Mouse (Mus musculus): ENCODE measurements around the gene Ptpru. TPM values are rescaled to one million over a fixed set of nuclear protein-coding genes. Genes with fewer than 3 reads are reported as not detected.

Ptpru gene
- polyA plus RNA-seq, 1 experiment from 2014 or later = 12.4 TPM

DNA sequence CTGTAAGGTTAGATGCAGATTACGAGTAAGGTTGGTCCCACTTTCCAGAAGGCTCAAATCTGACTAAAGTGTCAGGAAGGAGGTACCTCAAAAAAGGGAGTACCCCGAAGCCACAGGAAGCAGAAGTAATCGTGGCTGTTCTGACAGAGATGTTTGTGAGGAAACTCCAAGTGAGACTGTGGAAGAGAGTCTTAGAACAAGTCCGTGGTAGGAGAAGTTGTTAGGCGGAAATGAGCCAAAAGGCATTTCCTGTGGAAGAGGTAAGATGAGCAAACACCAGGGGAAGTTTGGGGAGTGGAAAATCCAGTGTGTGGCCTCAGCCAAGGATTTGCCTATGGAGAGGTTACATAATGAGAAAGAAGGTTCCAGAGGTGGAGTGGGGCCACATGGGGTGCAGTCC is 16.9 kb upstream of the Ptpru start:
- no peak overlapping the region for H3K9ac ChIP-seq
- H3K4me2 ChIP-seq = no peak overlapping the region
- 75% methylated on average over 5 of the region's 5 CpGs for WGBS
- no peak overlapping the region for H3K4me3 ChIP-seq (ENCODE audit: low read depth, low read length)
- no peaks in the 10 kb centered on the region for H3K27me3 ChIP-seq (ENCODE audit: insufficient read depth, low read length)
- H3K9me3 ChIP-seq (ENCODE audit: low read depth, low read length) = no peaks in the 10 kb centered on the region
- ATAC-seq (ENCODE audit: insufficient read depth) (no peak), DNase-seq (no peak)
- no peak overlapping the region for H3K27ac ChIP-seq (ENCODE audit: low read depth)
- peaks cover 7% of the 10 kb centered on the region for H3K36me3 ChIP-seq (ENCODE audit: insufficient read depth)
- TF ChIP-seq CTCF (IDR thresholded peaks at IDR 0.05; ENCODE audit: low read depth) = no peak
- H3K4me1 ChIP-seq (ENCODE audit: insufficient read depth) = no peaks in the 10 kb centered on the region

DNA sequence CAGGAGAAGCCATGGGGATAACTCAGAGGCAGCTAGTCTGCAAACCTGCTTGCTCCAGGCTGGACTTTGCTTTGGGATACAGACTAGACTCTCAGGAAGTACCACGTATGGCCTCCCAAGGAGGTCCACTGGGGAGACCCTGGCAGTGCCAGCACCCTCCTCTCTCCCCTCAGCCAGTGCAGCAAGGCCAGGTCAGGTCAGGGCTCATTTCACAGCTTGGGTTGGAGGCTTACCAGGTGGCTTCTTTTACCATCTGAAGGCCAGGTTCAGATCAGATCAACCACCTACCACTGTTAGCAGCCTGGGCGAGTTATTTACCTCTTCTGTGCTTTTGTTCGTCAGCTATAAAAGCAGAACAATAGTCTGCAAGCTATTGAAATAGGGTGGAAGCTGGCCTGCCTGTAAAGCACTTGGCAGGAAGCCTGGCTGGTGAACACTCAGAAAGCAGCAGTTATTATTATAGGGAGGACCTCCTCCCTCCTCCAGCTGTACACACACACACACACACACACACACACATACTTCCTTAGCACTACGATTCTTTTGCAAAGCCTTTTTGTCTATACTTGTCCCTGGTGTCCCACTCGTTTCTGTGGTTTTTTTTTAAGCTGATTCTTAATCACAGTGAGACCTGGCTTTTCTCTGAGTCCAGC is 12.0 kb upstream of the Ptpru start:
- Histone ChIP-seq H3K9me3 (ENCODE audit: low read depth, low read length) (no peaks in the 10 kb centered on the region), H3K36me3 (ENCODE audit: insufficient read depth) (peaks cover 5% of the 10 kb centered on the region; the same call in 1 of the 2 replicates), H3K27me3 (ENCODE audit: insufficient read depth, low read length) (no peaks in the 10 kb centered on the region), H3K9ac (no peak overlapping the region), H3K4me3 (ENCODE audit: low read depth, low read length) (no peak overlapping the region), H3K27ac (ENCODE audit: low read depth) (peak overlapping the region; percentile 47; the same call in 1 of the 2 replicates), H3K4me2 (no peak overlapping the region), H3K4me1 (ENCODE audit: insufficient read depth) (no peaks in the 10 kb centered on the region)
- 30% methylated on average over 5 of the region's 5 CpGs for WGBS
- peak; percentile 77 for DNase-seq
- ATAC-seq (ENCODE audit: insufficient read depth) = 0 out of 2 replicates have a peak, but pooled peaks have one; percentile 35
- TF ChIP-seq CTCF (IDR thresholded peaks at IDR 0.05; ENCODE audit: low read depth) = no peak

- no peaks in the 10 kb centered on the region for H3K4me1 ChIP-seq (ENCODE audit: insufficient read depth)
- H3K27ac ChIP-seq (ENCODE audit: low read depth) = no peak overlapping the region
- H3K4me2 ChIP-seq = no peak overlapping the region
- ATAC-seq (ENCODE audit: insufficient read depth) (no peak), DNase-seq (no peak)
- 44% methylated on average over 6 of the region's 6 CpGs for WGBS
- H3K27me3 ChIP-seq (ENCODE audit: insufficient read depth, low read length) = no peaks in the 10 kb centered on the region
- H3K36me3 ChIP-seq (ENCODE audit: insufficient read depth) = peaks cover 5% of the 10 kb centered on the region; the same call in 1 of the 2 replicates
- no peak overlapping the region for H3K4me3 ChIP-seq (ENCODE audit: low read depth, low read length)
- H3K9me3 ChIP-seq (ENCODE audit: low read depth, low read length) = no peaks in the 10 kb centered on the region
- TF ChIP-seq CTCF (IDR thresholded peaks at IDR 0.05; ENCODE audit: low read depth) = no peak
- H3K9ac ChIP-seq = no peak overlapping the region
These were observed 10.0 kb upstream of the Ptpru start for GRCm38 (mm10) chr4:131848082-131848481.

DNA sequence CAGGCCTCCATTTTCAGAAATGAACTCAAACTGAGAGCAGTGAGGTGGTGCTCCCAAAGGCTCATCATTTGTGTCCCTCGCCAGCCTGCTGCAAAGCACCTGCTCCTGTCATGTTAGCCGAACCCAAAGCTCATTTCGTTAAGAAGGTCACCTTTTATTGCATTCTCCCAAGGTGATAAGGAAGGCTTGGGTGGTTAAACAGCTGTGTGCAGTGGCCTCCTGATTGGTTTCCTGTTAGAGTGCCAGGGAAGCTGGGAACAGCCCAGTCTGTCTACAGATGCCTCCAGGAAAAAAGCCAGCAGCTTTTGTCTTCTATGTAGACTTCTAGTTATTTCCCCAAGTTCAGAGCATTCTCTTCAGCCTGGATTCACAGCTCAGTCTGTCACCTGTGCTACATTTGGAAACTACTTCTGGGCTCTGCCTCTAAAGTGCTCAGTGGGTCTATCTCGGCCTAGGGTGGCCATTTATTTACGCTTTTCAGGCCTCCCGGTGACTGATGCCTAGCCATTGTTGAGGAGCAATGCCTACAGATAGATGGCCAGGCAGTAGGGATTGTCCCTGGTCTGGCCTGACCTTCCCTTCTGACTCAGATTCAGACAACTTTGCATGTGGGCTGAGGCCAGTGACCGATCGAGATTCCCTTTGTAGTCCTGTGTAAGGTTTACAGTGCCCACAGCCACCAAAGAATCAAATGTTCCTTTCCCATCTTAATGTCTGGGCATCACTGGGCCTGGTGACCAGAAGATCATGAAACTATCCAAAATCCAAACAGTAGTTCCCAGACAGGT is 8.1 kb upstream of the Ptpru start:
- DNase-seq (no peak), ATAC-seq (ENCODE audit: insufficient read depth) (no peak)
- H3K36me3 ChIP-seq (ENCODE audit: insufficient read depth) = peaks cover 5% of the 10 kb centered on the region; the same call in 1 of the 2 replicates
- no peak overlapping the region for H3K27ac ChIP-seq (ENCODE audit: low read depth)
- no peaks in the 10 kb centered on the region for H3K27me3 ChIP-seq (ENCODE audit: insufficient read depth, low read length)
- no peak overlapping the region for H3K4me2 ChIP-seq
- H3K4me3 ChIP-seq (ENCODE audit: low read depth, low read length) = no peak overlapping the region
- H3K9ac ChIP-seq = no peak overlapping the region
- H3K4me1 ChIP-seq (ENCODE audit: insufficient read depth) = no peaks in the 10 kb centered on the region
- no peaks in the 10 kb centered on the region for H3K9me3 ChIP-seq (ENCODE audit: low read depth, low read length)
- WGBS = 78% methylated on average over 8 of the region's 8 CpGs
- TF ChIP-seq CTCF (IDR thresholded peaks at IDR 0.05; ENCODE audit: low read depth) = no peak

GRCm38 (mm10) chr4:131843290-131843743 is 5.2 kb upstream of the Ptpru start, which contains the start of gene Mecr:
Gene Mecr (plus strand): TSS chr4:131843470.
- WGBS = under 1% methylated on average over 37 of the region's 37 CpGs
- Histone ChIP-seq H3K4me1 (ENCODE audit: insufficient read depth) (no peaks in the 10 kb centered on the region), H3K27ac (ENCODE audit: low read depth) (no peak within 1 kb of the TSS), H3K4me2 (peak within 1 kb of the TSS; percentile 82), H3K4me3 (ENCODE audit: low read depth, low read length) (peak within 1 kb of the TSS; percentile 95), H3K36me3 (ENCODE audit: insufficient read depth) (peaks cover 5% of the 10 kb centered on the region; the same call in 1 of the 2 replicates), H3K27me3 (ENCODE audit: insufficient read depth, low read length) (no peaks in the 10 kb centered on the region), H3K9ac (peak within 1 kb of the TSS; percentile 74), H3K9me3 (ENCODE audit: low read depth, low read length) (no peaks in the 10 kb centered on the region)
- peak; percentile 97 for DNase-seq
- peak; percentile 88 for ATAC-seq (ENCODE audit: insufficient read depth)
- no peak for TF ChIP-seq CTCF (IDR thresholded peaks at IDR 0.05; ENCODE audit: low read depth)

GRCm38 (mm10) chr4:131836891-131837491 is 1.1 kb downstream of the Ptpru start:
- Histone ChIP-seq H3K36me3 (ENCODE audit: insufficient read depth) (no peaks in the 10 kb centered on the region), H3K9ac (peak overlapping the region; percentile 72), H3K9me3 (ENCODE audit: low read depth, low read length) (no peaks in the 10 kb centered on the region), H3K4me2 (peak overlapping the region; percentile 98), H3K4me1 (ENCODE audit: insufficient read depth) (no peaks in the 10 kb centered on the region), H3K27me3 (ENCODE audit: insufficient read depth, low read length) (peaks cover 24% of the 10 kb centered on the region), H3K27ac (ENCODE audit: low read depth) (no peak overlapping the region), H3K4me3 (ENCODE audit: low read depth, low read length) (peak overlapping the region; percentile 66)
- ATAC-seq (ENCODE audit: insufficient read depth) (peak; percentile 20; the same call in 1 of the 2 replicates), DNase-seq (peak; percentile 66)
- WGBS = under 1% methylated on average over 76 of the region's 76 CpGs
- no peak for TF ChIP-seq CTCF (IDR thresholded peaks at IDR 0.05; ENCODE audit: low read depth)
